In the genomic region with DNA sequence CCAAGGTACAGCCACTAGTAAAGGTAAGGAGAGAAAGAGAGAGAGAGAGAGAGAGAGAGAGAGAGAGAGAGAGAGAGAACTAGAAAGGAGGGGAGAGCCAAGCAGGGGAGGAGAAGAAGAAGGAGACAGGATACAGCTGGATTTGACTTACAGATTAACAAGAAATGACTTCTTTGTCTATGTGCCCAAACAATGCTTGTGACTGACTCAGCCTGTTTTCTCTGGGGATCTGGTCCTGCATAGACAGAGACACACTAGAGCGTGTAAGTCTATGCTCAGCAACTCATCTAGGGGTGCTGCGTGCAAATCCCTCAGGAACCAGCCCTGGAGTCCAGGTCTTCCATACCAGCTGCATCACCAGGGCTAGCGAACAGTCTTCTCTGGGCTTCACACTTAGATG, we compare ENCODE assay signal across 22 mouse cellular contexts.
A peak's percentile ranks its signal among the peaks of the same experiment; 100 is the strongest.
DNase-seq lines count a peak whose midpoint lies in the region; ATAC-seq and TF ChIP-seq lines count a peak whose summit lies in the region.
"Had no signal": no experiment of that assay in that cellular context is flagged by ENCODE, and none has a peak within 500 bp of the region (broad histone marks: within the 10 kb centered on the region; RNA-seq: fewer than 3 reads in every experiment).

No protein-coding gene starts in this region.

- DNase-seq in heart, postnatal 36 days: no peak
- peak; percentile 60 for DNase-seq in kidney, postnatal 0 days (ENCODE audit: low spot score)
- DNase-seq in kidney, adult 18-20 months: no peak
- no peak for DNase-seq in testis, postnatal 10 days (ENCODE audit: low spot score)
- DNase-seq: adrenal gland, postnatal 14 days; cerebellum, adult 11 months; cerebellum, adult 9-10 months; cerebellum, postnatal 36 days; gastrocnemius, postnatal 14 days; kidney, adult 8-10 months; liver; thymus, postnatal 4 days had no signal

- no peak overlapping the region for H3K4me3 ChIP-seq in heart, embryonic 12.5 days
- H3K4me3 ChIP-seq in kidney, postnatal 0 days (replicated peaks; ENCODE audit: low read depth, low read length): no peak overlapping the region
- H3K4me3 ChIP-seq in megakaryocyte, embryonic 14.5 days (replicated peaks): peak overlapping the region; percentile 6
- H3K4me3 ChIP-seq: hindbrain, embryonic 12.5 days; intestine, embryonic 15.5 days; midbrain, embryonic 13.5 days had no signal

- H3K36me3 ChIP-seq in heart, embryonic 12.5 days: no peaks in the 10 kb centered on the region
- H3K36me3 ChIP-seq in kidney, postnatal 0 days (ENCODE audit: insufficient read depth, low read length): no peaks in the 10 kb centered on the region
- H3K36me3 ChIP-seq in megakaryocyte, embryonic 14.5 days (replicated peaks; ENCODE audit: low read length): peaks cover 87% of the 10 kb centered on the region
- H3K36me3 ChIP-seq: hindbrain, embryonic 12.5 days; intestine, embryonic 15.5 days; midbrain, embryonic 13.5 days had no signal

- no peaks in the 10 kb centered on the region for H3K9me3 ChIP-seq in heart, embryonic 12.5 days (replicated peaks)
- H3K9me3 ChIP-seq in kidney, postnatal 0 days (replicated peaks; ENCODE audit: low read length): no peaks in the 10 kb centered on the region
- H3K9me3 ChIP-seq in megakaryocyte, embryonic 14.5 days: no peaks in the 10 kb centered on the region
- H3K9me3 ChIP-seq: hindbrain, embryonic 12.5 days; intestine, embryonic 15.5 days; midbrain, embryonic 13.5 days had no signal

- peaks cover 77% of the 10 kb centered on the region for H3K4me1 ChIP-seq in heart, embryonic 12.5 days (replicated peaks)
- peaks cover 12% of the 10 kb centered on the region; the same call in 1 of the 2 replicates for H3K4me1 ChIP-seq in kidney, postnatal 0 days (replicated peaks; ENCODE audit: insufficient read depth, low read length)
- H3K4me1 ChIP-seq in megakaryocyte, embryonic 14.5 days: peaks cover 94% of the 10 kb centered on the region

- 0 out of 2 replicates have a peak overlapping the region, but pooled peaks have one; percentile 11 for H3K27ac ChIP-seq in heart, embryonic 12.5 days (ENCODE audit: poor library complexity, severe bottlenecking)
- H3K27ac ChIP-seq in kidney, postnatal 0 days: no peak overlapping the region
- H3K27ac ChIP-seq: hindbrain, embryonic 12.5 days; hindbrain, postnatal 0 days; liver, embryonic 14.5 days; midbrain, embryonic 13.5 days had no signal

- no peak for TF ChIP-seq CTCF in kidney, postnatal 0 days (IDR thresholded peaks at IDR 0.05; ENCODE audit: low read depth)

- no peak for ATAC-seq in heart, embryonic 12.5 days (ENCODE audit: insufficient number of reproducible peaks, low FRiP score)
- no peak for ATAC-seq in kidney, postnatal 0 days (replicated peaks; ENCODE audit: low FRiP score, low read depth)
- ATAC-seq in megakaryocyte, adult 5-6 weeks (ENCODE audit: poor library complexity, severe bottlenecking): no peak
- ATAC-seq: forebrain, embryonic 14.5 days; hindbrain, postnatal 0 days; midbrain, embryonic 13.5 days; Patski had no signal

- H3K27me3 ChIP-seq in heart, embryonic 12.5 days (replicated peaks): no peaks in the 10 kb centered on the region
- no peaks in the 10 kb centered on the region for H3K27me3 ChIP-seq in kidney, postnatal 0 days (ENCODE audit: insufficient read depth, low read length)
- peaks cover 78% of the 10 kb centered on the region for H3K27me3 ChIP-seq in megakaryocyte, embryonic 14.5 days (replicated peaks)
- H3K27me3 ChIP-seq: hindbrain, embryonic 12.5 days; intestine, embryonic 15.5 days; midbrain, embryonic 13.5 days; Patski had no signal

- 76% methylated on average over 3 of the region's 3 CpGs for WGBS in heart, embryonic 12.5 days
- WGBS in kidney, postnatal 0 days: 80% methylated on average over 3 of the region's 3 CpGs

- intact Hi-C loops in heart, postnatal 36 days (cut with DNase I): no loop called here

- 0 out of 2 replicates have a peak overlapping the region, but pooled peaks have one; percentile 7 for H3K9ac ChIP-seq in heart, embryonic 12.5 days
- H3K9ac ChIP-seq in kidney, postnatal 0 days (ENCODE audit: low read depth, low read length): no peak overlapping the region
- H3K9ac ChIP-seq: hindbrain, embryonic 12.5 days; intestine, embryonic 15.5 days; liver, embryonic 14.5 days; midbrain, embryonic 13.5 days had no signal

- no peak overlapping the region for H3K4me2 ChIP-seq in heart, embryonic 12.5 days
- no peak overlapping the region for H3K4me2 ChIP-seq in kidney, postnatal 0 days (ENCODE audit: low read length)
- H3K4me2 ChIP-seq: hindbrain, embryonic 12.5 days; intestine, embryonic 15.5 days; midbrain, embryonic 13.5 days had no signal
